Comparison of ENCODE assay signal across 10 mouse cellular contexts in genomic region chr14:79290683-79291425, GRCm38 (mm10). TPM values are rescaled to one million over a fixed set of nuclear protein-coding genes. Genes with fewer than 3 reads are reported as not detected.
DNase-seq lines count a peak whose midpoint lies in the region; ATAC-seq lines count a peak whose summit lies in the region.
"Had no signal": no experiment of that assay in that cellular context is flagged by ENCODE, and none has a peak within 500 bp of the region (broad histone marks: within the 10 kb centered on the region; RNA-seq: fewer than 3 reads in every experiment).

No protein-coding gene starts in this region.

- 65% methylated on average over 15 of the region's 15 CpGs for WGBS in liver, embryonic 13.5 days (ENCODE audit: insufficient replicate concordance)
- WGBS in embryonic facial prominence, embryonic 15.5 days = 24% methylated on average over 15 of the region's 15 CpGs

- H3K27me3 ChIP-seq in liver, embryonic 13.5 days = no peaks in the 10 kb centered on the region
- no peaks in the 10 kb centered on the region for H3K27me3 ChIP-seq in embryonic facial prominence, embryonic 15.5 days

- no peak overlapping the region for H3K4me3 ChIP-seq in liver, embryonic 13.5 days (replicated peaks)
- no peak overlapping the region for H3K4me3 ChIP-seq in embryonic facial prominence, embryonic 15.5 days (replicated peaks)

- peaks cover 71% of the 10 kb centered on the region for H3K36me3 ChIP-seq in liver, embryonic 13.5 days
- H3K36me3 ChIP-seq in embryonic facial prominence, embryonic 15.5 days = 0 out of 2 replicates have a peak, but pooled peaks cover 3% of the 10 kb centered on the region

- peak overlapping the region; percentile 23; the same call in 1 of the 2 replicates for H3K9ac ChIP-seq in liver, embryonic 13.5 days
- H3K9ac ChIP-seq in embryonic facial prominence, embryonic 15.5 days = no peak overlapping the region; the same call in 1 of the 2 replicates
- H3K9ac ChIP-seq: lung, embryonic 14.5 days had no signal

- no peak for DNase-seq in liver, embryonic 13.5 days
- no peak for DNase-seq in liver
- peak; percentile 61 for DNase-seq in induced T-regulatory cell, adult 2 months (ENCODE audit: low read depth)
- DNase-seq in lung, postnatal 25 days (ENCODE audit: low spot score) = no peak
- no peak for DNase-seq in left cerebral cortex, adult 9 months (ENCODE audit: low spot score in 2 of 2)

- H3K27ac ChIP-seq in liver, embryonic 13.5 days = peak overlapping the region; percentile 70
- H3K27ac ChIP-seq in embryonic facial prominence, embryonic 15.5 days (replicated peaks) = 0 out of 2 replicates have a peak overlapping the region, but pooled peaks have one; percentile 34

- H3K4me1 ChIP-seq in liver, embryonic 13.5 days (replicated peaks) = peaks cover 64% of the 10 kb centered on the region
- H3K4me1 ChIP-seq in embryonic facial prominence, embryonic 15.5 days = peaks cover 18% of the 10 kb centered on the region

- ATAC-seq in liver, embryonic 13.5 days (ENCODE audit: low read depth) = no peak
- 0 out of 2 replicates have a peak, but pooled peaks have one; percentile 39 for ATAC-seq in embryonic facial prominence, embryonic 15.5 days (ENCODE audit: insufficient number of reproducible peaks, low FRiP score, low TSS enrichment, low read depth)
- ATAC-seq in neutrophil, adult 5-6 weeks (ENCODE audit: extremely low read depth, insufficient number of reproducible peaks, low FRiP score, poor library complexity, severe bottlenecking) = peak; percentile 30; the same call in 1 of the 2 replicates

- no peaks in the 10 kb centered on the region for H3K9me3 ChIP-seq in liver, embryonic 13.5 days (replicated peaks)
- H3K9me3 ChIP-seq in embryonic facial prominence, embryonic 15.5 days (replicated peaks) = no peaks in the 10 kb centered on the region

- H3K4me2 ChIP-seq in liver, embryonic 13.5 days = peak overlapping the region; percentile 8; the same call in 1 of the 2 replicates
- peak overlapping the region; percentile 28; the same call in 1 of the 2 replicates for H3K4me2 ChIP-seq in embryonic facial prominence, embryonic 15.5 days (replicated peaks)

RNA-seq across cellular contexts. Expression of gene Rgcc, which starts 10.6 kb away (rescaled TPM):
- 306 and 322 TPM in 2 replicates for polyA plus RNA-seq in liver, embryonic 13.5 days (2015; fragmentation: Nextera tagmentation; extraction: Ambion mirVana)
- 56.0 and 63.9 TPM in 2 replicates for polyA plus RNA-seq in embryonic facial prominence, embryonic 15.5 days (2015; fragmentation: Nextera tagmentation; extraction: Ambion mirVana)
- 20.3 and 20.8 TPM in 2 replicates for total RNA-seq in neutrophil, adult 5-6 weeks (2017)

RNA-seq across cellular contexts. Expression of gene Zfp957, which starts 43.7 kb away (rescaled TPM):
- polyA plus RNA-seq in liver, embryonic 13.5 days (2015; fragmentation: Nextera tagmentation; extraction: Ambion mirVana) = not detected in 2 replicates
- polyA plus RNA-seq in embryonic facial prominence, embryonic 15.5 days (2015; fragmentation: Nextera tagmentation; extraction: Ambion mirVana) = not detected in 2 replicates
- total RNA-seq in neutrophil, adult 5-6 weeks (2017) = not detected in 2 replicates
- total RNA-seq: gastrocnemius, adult 18-20 months had no signal
- polyA plus RNA-seq: lung, embryonic 14.5 days; small intestine, adult 2 months had no signal
